Mouse (Mus musculus): ENCODE data around the gene Tes3-ps.

Tes3-ps gene

DNA sequence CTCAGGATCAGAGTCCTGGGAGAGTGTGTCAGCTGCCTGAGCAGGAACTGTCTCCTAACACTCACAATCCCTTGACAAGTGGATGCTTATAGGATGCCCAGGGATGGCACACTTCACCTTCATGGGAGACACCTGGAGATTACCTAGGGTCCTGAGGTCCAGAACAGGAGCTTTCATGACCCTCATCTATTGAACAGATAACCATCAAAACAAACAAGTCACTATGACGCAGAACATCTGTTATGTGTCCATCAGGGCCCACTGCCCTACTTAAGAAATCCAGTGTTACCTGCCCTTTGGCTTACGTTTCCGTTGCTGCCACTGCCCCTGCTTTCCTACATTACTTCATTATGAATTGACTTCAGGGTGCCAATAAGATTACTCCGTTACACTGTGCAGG lies 12.7 kb downstream of the Tes3-ps start:
- no peak for DNase-seq

- no peak for DNase-seq
These were observed 14.1 kb downstream of the Tes3-ps start for GRCm38 (mm10) chr13:49507176-49507575.

DNA sequence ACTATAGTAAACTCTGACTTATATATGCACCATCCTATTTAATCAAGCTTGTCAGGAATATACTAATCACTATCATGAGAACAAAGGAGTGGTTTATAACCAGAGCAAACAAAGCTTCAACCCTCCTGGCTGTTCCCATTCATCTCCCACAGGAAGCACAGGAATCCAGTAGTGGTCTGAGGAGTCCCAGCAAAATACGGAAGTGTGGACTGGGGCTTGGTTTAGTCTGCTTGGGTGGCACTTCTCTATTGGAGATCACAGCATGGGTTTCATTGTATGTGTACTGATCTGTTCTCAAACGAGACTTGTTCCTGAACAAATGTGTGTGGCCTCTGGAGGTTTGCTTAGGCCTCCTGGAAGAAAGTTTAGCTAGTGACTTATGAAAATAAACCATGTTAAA lies 25.6 kb downstream of the Tes3-ps start:
- DNase-seq: no peak

- DNase-seq: no peak
These were observed 33.1 kb downstream of the Tes3-ps start for GRCm38 (mm10) chr13:49526235-49526634.

GRCm38 (mm10) chr13:49530636-49531035 lies 37.5 kb downstream of the Tes3-ps start:
- no peak for DNase-seq

- DNase-seq: no peak
These were observed 43.8 kb downstream of the Tes3-ps start for GRCm38 (mm10) chr13:49536946-49537345.

DNA sequence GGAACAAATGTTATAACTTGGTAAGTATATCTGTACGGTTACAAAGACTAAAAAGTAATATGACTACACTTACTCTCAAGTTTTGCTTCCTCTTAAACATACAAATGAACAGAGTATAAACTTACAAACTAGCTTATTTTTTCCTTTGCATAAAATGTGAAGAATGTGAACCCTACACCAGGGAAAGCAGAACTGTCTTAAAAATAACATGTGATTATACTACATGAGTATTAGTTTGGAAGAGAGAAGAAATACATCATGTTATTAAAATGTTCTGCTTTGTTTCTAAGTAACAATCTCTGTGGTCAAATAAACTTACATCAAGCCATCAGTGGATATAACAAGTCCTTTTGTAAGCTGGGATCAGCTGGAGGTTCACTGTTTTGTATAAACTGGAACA lies 45.6 kb downstream of the Tes3-ps start:
- no peak for DNase-seq

GRCm38 (mm10) chr13:49544279-49544678 lies 51.2 kb downstream of the Tes3-ps start, which contains the start of gene Aspn:
Aspn (plus strand) TSS chr13:49544443.
- no peak for DNase-seq

DNA sequence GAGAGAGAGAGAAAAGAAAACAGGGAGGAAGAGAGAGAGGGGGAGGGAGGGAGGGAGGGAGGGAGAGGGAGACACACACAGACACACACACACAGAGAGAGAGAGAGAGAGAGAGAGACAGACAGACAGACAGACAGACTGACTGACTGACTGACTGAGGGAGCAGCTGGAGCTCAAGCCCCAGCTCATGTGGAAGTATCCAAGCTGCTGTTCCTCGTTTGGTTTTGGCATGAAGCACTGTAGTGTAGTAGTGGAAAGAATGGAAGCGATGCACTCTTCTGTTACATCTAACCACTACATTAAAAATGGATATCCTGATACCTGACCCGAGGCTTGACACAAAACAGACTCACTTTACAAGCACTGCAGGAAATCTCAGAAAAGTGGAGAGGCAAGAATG lies 52.5 kb downstream of the Tes3-ps start:
- DNase-seq: no peak
